Mouse (Mus musculus) myocyte (in vitro differentiated cells): ENCODE data around the gene Wsb2.

Experiments used
- CEBPB ChIP-seq: IDR thresholded peaks from 2 replicates; pipeline ENCODE4 v1.6.1; 2011; ENCODE audit warnings: mild to moderate bottlenecking, moderate library complexity; ENCODE audit not compliant: poor library complexity, insufficient read depth, severe bottlenecking
- MYOD1 ChIP-seq, 3 experiments: IDR thresholded peaks; one replicate each; pipeline ENCODE4 v1.6.1; 2011; ENCODE audit warnings: control low read depth in 2 of 3, low read depth in 2 of 3, mild to moderate bottlenecking in 2 of 3, moderate library complexity in 1 of 3; ENCODE audit not compliant: insufficient read length in 2 of 3, control insufficient read depth in 1 of 3
- POLR2A ChIP-seq: IDR thresholded peaks from one replicate; pipeline ENCODE4 v1.6.1; 2011; ENCODE audit warnings: low read depth, mild to moderate bottlenecking, control low read depth, moderate library complexity; ENCODE audit not compliant: insufficient read length
- TCF12 ChIP-seq: IDR thresholded peaks from one replicate; pipeline ENCODE4 v1.6.1; 2011; ENCODE audit warnings: mild to moderate bottlenecking, control low read depth; ENCODE audit not compliant: poor library complexity, insufficient read depth, severe bottlenecking
- TCF3 ChIP-seq: IDR thresholded peaks from one replicate; pipeline ENCODE4 v1.6.1; 2011; ENCODE audit warnings: low read depth, control low read depth; ENCODE audit not compliant: insufficient read length

DNA sequence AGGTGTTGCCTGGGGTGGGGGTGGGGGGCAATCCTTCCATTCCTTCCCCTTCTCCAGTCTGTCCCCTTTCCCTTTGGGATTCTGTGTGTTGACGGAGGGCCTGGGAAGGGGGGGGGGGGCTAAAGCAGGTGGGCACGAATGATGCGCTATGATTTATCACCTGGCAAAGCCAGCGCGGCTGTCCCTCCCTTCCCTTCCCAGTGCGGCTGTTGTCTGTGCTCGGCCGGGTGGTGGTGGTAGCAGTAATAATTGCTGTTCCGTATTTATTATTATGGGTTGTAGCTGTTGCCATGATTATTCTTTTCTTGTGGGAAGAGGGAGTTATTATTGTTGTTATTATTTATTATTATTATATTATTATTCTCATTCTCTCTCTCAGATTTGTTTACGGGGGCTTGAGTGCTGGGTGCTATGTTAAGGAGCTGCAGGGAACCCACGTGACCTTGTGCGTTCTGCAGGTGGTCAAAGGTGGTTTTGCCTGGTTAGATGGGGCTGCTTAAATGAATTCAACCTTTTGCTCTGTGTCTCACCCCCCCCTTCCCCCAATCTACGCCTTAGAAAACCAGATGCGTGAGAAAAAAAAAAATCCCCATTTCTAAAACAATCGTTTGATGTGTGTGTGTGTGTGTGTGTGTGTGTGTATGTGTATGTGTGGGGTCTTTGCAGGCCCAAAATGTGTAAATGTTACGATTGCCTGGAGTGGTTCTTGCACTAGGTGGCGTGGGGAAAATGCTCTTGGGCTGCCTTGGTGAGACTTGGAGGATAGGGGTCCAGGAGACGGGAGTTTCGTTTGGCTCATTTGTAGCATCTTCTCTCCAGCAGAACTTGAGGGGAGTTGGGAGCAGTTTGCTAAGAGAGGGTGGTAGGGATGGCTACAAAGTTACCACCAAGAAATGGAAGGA lies 58.2 kb downstream of the Wsb2 start:
- TF ChIP-seq TCF12 (no peak), POLR2A (no peak), TCF3 (no peak), CEBPB (no peak), MYOD1 (IDR thresholded peaks at IDR 0.05; ENCODE audit: control insufficient read depth in 1 of 3, insufficient read length in 2 of 3, low read depth in 2 of 3) (no peak)
